Mouse (Mus musculus) spleen, adult 18-20 months (tissue): ENCODE measurements around the gene Dlg2.

ENCODE experiments used
- DNase-seq, 2 experiments: peaks; one replicate each; pipeline ENCODE4 v3.0.0; 2022; ENCODE audit warnings: mixed read lengths in 2 of 2

Dlg2 gene

DNA sequence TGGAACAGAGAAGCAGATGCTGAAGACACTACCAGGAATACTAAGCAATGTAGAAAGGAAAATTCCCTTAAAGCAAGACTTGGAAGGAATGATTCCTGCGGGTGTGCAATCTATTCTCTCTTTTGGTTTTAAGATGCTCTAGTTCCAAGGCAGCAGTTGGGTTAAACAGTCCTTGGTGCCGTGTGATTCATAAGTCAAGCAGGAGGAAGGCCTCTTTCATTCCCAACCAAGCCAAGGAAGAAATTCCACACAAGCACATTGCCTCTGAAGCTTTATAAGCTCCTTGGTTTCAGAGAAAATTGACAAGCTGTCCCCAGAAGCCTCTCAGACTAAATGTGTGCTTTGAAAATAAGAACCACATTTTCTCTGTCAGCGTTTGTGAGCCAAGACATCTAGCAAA, 1309.4 kb downstream of the Dlg2 start:
- DNase-seq = no peak

DNA sequence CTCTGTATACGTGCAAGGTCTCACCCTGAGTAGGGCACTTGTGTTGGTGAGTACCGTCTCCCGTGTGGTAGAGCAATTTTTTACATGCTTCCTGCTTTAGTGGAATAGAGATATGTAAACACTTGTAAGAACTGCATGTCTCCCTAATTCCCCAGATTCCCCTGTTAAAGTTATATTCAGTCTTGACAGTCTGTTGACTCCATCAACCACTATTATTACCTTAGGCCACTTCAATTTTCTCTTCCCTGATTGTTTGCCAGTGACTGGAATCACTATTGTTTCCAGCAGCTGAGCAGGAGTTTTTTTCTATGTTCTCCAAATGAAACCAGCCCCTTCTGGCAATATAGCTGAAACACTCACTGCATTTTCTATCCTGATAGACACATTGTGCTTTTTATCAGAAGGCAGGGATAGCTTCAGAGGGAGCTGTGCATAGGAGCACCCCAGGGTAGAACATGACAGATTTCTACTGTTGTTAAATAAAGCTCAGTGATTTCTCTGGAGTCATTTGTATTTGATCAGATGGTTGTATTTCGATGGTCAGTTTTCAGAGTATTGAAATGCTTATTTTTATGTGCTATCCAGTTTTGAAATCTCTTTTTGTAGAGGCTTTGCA, 1314.6 kb downstream of the Dlg2 start:
- DNase-seq = no peak

DNA sequence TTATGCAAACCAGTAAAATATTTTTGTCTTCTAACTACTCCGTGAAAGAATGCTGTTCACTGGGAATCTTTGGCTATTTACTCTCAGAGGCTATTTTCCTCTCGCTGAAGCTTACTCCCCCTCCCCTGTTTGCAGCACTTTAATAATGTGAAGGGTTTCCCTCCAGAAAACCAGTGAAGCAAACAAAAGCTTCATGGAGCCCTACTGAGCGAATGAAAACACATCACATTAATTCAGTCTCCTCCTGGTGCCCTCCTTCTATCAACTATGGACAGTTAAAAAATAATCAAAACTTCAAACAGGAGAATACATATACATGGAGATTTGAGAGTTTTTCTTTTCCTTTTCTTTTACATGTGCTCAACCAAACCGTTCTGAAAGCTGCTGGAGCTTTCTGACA, 1330.2 kb downstream of the Dlg2 start:
- DNase-seq = no peak

DNA sequence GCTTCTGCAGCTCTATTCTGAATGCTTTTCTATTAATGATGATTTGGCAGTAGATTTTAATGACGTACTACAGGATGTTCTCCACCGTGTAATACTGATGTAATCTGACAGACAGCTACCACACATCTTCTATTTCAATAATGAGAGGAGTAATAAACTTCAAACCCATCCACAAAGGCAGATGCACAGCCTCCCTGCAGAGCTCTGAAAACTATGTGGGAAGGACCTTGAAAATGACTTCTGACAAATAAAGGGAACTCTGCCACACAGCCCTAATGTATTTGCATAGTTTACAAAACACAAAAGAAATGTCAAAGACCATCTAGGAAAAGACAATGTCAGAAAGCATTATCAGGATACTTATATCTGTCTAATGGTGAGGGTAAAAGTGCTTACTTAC, 1334.3 kb downstream of the Dlg2 start:
- DNase-seq = no peak

DNA sequence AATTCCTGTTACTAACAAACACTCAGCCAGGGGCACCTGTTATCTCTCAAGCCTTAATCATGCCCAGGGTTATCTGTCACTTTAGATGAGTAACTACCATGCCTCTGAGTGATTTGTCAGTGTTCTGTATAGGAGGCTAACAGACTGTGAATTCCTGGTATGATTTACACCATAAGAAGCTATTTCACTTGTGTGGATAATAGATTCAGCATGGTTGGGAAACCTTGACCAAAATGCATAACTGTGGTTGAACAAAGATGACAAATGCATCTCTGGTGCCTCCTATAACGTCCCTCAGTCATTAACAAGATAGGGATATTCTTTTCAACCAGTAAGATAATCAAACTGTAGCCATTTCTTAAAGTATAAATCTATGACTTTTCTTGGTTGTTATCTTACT, 1341.5 kb downstream of the Dlg2 start:
- DNase-seq = no peak

- no peak for DNase-seq
These were observed 1355.7 kb downstream of the Dlg2 start for GRCm38 (mm10) chr7:91832207-91832606.

DNA sequence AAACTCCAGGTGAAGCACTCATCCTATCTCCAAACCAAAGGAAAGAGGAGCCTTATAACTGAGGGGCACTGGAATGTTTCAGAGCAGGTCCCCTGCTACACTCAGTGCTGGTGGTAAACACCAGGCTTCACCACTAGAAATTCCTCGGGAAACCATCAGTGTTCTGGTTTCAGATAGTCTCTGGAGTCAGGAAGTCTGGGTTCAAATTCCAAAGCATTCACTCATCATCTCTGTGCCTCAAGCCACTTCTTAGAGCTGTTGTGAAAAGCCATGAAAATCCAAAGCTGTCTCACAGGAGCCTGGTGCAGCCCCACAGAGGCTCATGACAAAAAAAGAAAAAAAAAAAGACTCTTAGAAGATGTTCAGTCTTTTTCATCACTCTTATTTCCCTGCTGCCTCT, 1369.3 kb downstream of the Dlg2 start:
- DNase-seq = no peak

GRCm38 (mm10) chr7:91849364-91849763, 1372.9 kb downstream of the Dlg2 start:
- DNase-seq = no peak

DNA sequence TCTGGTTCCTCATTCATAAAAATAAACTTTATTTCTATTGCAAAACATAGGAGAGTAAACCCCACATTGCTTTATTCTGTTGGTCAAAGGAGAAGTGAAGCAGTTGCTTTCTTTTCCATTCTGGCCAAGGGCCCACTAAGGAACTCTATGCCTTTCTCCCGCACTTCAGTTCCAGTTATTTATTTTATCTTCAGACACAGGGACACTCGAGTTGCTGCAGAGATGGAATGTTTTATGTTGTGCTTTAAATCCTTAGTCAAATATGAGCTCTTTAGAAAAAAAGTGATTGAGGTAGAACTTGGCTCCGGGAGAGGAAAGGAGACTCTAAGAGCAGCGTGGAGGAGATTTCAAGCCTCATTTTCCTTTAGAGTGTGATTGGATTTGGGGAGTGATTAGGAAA, 1377.2 kb downstream of the Dlg2 start:
- DNase-seq = no peak

GRCm38 (mm10) chr7:91856931-91857330, 1380.5 kb downstream of the Dlg2 start:
- no peak for DNase-seq

DNA sequence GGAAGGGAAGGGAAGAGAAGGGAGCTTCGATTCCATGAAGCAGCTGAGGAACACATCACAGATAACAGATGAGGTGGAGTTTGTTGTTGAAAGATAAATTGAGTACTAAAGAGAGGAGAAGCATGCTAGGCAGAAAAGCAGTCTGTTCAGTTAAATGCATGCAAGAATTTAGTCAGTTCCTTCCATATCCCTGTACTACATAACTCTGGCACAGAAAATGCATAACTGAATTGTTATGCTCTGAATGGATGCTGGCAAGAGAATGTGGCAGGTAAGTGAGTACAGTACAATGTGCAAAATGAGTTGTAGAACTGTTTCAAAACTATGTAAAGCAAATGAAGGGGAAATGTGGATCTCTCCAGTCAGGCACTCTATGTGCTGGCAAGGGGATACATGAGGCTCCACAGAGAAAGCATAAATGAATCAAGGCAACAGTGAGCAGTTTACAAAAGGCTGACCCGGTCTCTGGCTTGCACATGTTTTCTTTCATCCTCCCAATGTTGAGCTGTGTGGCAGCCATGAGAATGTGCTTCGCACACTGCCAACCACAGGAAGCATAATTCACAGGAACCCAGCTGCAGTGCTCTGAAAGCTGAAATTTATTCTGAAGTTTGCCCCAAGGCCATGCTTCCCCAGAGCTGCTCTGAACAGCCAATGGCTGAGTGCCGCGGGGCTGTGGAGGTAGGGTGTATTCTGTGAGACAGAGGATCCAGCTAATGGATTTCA, 1386.5 kb downstream of the Dlg2 start:
- DNase-seq = no peak

DNA sequence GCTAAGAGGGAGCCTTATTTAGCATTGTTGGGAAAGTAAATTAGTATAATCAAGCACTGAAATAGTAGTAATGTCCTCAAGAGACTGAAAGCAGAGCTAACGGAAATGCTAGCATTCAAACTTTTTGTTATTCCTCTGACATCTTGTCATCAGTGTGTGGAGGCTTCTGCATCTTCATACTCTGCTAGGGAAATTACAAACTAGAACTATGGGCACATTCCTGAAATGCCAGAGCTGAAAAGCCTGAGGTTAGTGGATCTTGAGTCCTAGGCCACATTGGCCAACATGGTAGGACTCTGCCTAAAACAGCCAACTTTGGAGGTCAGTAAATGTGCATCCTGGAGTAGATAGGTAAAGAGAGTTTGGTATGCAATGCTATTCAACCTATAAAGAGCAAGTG, 1392.4 kb downstream of the Dlg2 start:
- DNase-seq = no peak

GRCm38 (mm10) chr7:91876831-91877230, 1400.4 kb downstream of the Dlg2 start:
- no peak for DNase-seq

GRCm38 (mm10) chr7:91877804-91878203, 1401.3 kb downstream of the Dlg2 start:
- DNase-seq = no peak

DNA sequence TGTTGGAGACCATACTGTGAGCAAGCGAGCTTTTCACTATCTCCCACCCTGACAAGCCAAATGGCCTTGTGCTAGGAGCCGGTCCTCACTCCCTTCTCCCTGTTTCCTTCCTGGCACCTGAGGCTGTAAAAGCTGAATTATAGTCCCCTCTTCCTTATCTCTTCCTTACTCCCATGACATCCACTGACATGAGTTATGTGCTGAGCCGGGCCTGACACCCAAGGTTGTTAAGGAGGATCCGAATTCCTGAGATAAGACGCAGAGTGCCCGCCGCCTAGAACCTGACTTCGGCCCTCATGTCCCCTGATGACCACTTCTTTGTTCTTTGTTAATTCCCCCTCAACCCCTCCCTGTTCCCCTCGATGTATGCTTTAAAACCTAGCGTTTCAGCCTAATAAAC, 1409.9 kb downstream of the Dlg2 start:
- no peak for DNase-seq

GRCm38 (mm10) chr7:91893991-91894390, 1417.5 kb downstream of the Dlg2 start:
- DNase-seq = no peak

DNA sequence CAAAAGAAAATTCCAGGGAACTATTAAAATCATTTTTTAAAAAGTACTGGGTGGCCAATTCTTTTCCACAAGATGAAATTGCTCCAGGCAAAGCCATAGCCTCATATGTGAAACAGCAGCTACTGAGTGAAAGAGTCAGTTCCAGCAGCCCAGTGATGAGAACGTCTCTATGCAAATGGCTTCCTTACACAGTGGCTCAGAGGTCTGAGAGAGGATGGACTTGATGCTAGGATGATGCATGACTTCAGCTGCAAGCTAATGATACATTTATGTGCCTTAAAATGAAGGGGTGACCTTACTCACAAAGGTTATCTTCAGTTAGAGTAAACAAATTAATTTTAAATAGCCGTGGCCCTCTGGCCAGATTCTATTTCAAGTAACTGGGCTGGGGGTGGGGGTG, 1420.5 kb downstream of the Dlg2 start:
- no peak for DNase-seq

DNA sequence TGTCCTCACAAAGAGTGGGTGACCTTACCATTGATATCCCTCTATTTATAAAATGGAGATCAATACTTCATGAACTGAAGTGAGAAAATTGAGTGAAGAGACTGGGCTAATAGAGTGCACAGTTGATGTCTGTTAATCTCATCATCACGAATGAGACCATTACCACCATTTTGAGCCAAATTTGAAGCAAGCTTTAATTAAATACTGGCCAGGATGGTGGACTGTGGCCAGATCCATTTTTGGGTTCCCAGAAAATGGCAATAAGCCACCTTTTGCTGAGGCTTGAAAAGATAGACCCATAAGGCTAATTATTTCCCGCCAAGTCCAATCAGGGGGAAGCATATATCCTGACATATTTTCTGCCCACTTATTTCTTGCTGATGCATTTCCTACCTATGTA, 1421.0 kb downstream of the Dlg2 start:
- DNase-seq = no peak

DNA sequence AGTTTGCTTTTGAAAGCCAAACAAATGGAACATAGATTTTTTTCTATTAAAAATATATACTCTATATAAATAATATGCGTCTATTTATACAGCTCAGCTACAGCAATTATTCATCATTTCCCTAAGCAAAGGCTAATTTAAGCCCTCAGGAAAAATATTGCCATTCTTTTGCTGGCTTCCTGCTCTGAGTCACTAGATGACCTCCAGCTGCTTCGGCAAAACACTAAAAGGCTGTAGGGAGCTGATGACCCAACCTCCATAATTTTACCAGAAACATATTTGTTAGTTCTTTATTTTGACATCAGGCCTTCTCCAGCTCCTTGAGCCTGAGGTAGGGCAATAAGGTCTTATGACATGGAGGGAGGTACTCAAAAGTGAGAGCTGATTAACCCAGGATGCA, 1426.0 kb downstream of the Dlg2 start:
- no peak for DNase-seq

GRCm38 (mm10) chr7:91916809-91917208, 1440.3 kb downstream of the Dlg2 start:
- no peak for DNase-seq

- no peak for DNase-seq
These were observed 1442.6 kb downstream of the Dlg2 start for GRCm38 (mm10) chr7:91919099-91919498.

DNA sequence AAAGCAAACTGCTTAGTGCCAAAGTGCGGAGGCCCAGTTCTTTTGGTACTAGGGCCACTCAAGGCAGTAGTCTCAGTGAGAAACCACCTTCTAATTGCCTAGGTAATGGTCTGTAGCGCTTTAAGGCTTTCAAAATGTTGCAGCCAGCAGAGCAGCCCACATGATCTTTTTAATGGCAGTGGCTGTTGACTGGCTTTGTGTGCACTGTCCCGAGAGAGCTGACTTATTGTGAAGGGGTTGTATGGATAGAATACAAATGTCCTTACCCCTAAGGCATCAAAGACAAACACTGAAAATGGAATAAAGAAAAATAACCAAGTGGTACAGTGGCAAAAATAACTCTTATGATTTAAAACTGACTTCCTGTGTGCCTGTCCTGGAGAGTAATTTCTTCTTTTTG, 1443.3 kb downstream of the Dlg2 start:
- no peak for DNase-seq

GRCm38 (mm10) chr7:91934881-91935597, 1458.6 kb downstream of the Dlg2 start:
- DNase-seq = no peak

- DNase-seq = no peak
These were observed 1459.7 kb downstream of the Dlg2 start for GRCm38 (mm10) chr7:91936193-91936592.
